Mouse (Mus musculus): ENCODE measurements around the gene Tfap2e. TPM values are rescaled to one million over a fixed set of nuclear protein-coding genes. Genes with fewer than 3 reads are reported as not detected.
A peak's percentile ranks its signal among the peaks of the same experiment; 100 is the strongest.

The Tfap2e gene
- polyA plus RNA-seq, 1 experiment from 2014 or later = not detected

DNA sequence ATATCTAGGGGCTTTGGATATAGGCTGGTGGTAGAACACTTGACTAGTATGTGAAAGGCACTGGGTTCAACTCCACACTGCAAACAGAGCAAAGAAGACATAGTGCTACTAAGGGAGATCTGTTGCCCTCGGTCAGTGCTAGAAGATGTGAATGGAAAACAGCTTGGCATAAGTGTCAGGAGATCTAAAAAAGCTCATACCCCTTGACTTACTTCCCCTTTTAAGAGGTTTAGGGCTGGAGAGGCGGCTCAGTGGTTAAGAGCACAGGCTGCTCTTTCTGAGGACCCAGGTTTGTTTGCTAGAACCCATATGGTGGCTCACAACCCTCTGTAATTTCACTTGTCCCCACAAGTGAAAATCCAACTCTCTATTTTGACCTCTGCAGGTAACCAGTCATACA, 23.4 kb upstream of the Tfap2e start:
- DNase-seq (ENCODE audit: low spot score) (no peak), ATAC-seq (replicated peaks; ENCODE audit: low FRiP score, low read depth) (no peak)
- WGBS = 88% methylated on average over 2 of the region's 2 CpGs
- no peak overlapping the region for H3K4me2 ChIP-seq (ENCODE audit: low read length)
- TF ChIP-seq CTCF (IDR thresholded peaks at IDR 0.05; ENCODE audit: low read depth) = no peak
- no peak overlapping the region for H3K4me3 ChIP-seq (replicated peaks; ENCODE audit: low read depth, low read length)
- peaks cover 17% of the 10 kb centered on the region; the same call in 1 of the 2 replicates for H3K36me3 ChIP-seq (ENCODE audit: insufficient read depth, low read length)
- no peak overlapping the region for H3K9ac ChIP-seq (ENCODE audit: low read depth, low read length)
- H3K4me1 ChIP-seq (replicated peaks; ENCODE audit: insufficient read depth, low read length) = no peaks in the 10 kb centered on the region
- H3K27ac ChIP-seq = no peak overlapping the region
- H3K9me3 ChIP-seq (replicated peaks; ENCODE audit: low read length) = no peaks in the 10 kb centered on the region
- no peaks in the 10 kb centered on the region for H3K27me3 ChIP-seq (ENCODE audit: insufficient read depth, low read length)

DNA sequence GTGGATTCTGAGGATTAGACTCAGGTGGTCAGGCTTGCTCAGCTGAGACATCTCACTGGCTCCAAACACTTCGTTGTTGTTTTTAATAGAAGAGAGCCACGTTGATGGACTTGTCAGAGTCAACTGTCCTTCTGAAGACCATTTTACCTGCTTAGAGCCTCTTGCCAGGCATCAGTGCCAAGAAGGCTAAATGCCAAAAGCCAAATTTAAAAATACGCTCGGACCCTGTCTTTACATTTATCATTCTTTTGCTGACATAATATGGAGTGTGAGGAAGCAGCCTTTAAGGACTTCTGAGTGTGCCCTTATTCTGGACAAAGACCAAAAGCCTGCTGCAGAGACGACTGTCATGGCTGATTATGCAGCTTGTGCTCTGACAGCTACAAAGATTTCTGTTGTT, 22.3 kb upstream of the Tfap2e start:
- no peak overlapping the region for H3K9ac ChIP-seq (ENCODE audit: low read depth, low read length)
- no peak overlapping the region for H3K4me3 ChIP-seq (replicated peaks; ENCODE audit: low read depth, low read length)
- WGBS = 81% methylated on average over 5 of the region's 5 CpGs
- H3K4me2 ChIP-seq (ENCODE audit: low read length) = no peak overlapping the region
- no peak for ATAC-seq (replicated peaks; ENCODE audit: low FRiP score, low read depth)
- no peak for DNase-seq (ENCODE audit: low spot score)
- H3K27ac ChIP-seq = no peak overlapping the region
- TF ChIP-seq CTCF (IDR thresholded peaks at IDR 0.05; ENCODE audit: low read depth) = no peak
- H3K27me3 ChIP-seq (ENCODE audit: insufficient read depth, low read length) = no peaks in the 10 kb centered on the region
- 0 out of 2 replicates have a peak, but pooled peaks cover 2% of the 10 kb centered on the region for H3K4me1 ChIP-seq (replicated peaks; ENCODE audit: insufficient read depth, low read length)
- H3K36me3 ChIP-seq (ENCODE audit: insufficient read depth, low read length) = peaks cover 17% of the 10 kb centered on the region; the same call in 1 of the 2 replicates
- no peaks in the 10 kb centered on the region for H3K9me3 ChIP-seq (replicated peaks; ENCODE audit: low read length)

DNA sequence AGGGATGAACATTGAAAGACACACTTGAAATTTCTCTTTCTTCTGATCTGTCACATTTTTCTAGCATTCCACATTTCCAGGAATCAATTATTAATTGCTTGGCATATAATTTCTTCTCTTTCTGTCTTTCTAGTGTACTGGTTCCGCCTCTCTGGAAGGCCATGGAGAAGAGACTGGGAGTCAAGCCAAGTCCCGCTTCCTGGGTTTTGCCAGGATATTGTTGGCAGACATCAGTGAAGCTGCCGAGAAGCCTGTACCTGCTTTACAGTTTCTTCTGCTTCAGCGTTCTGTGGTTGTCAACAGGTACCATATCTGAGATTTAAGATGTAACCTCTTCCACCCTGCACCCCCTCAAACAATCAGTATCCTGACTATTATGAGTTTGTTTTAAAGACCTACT, 20.7 kb upstream of the Tfap2e start:
- H3K4me1 ChIP-seq (replicated peaks; ENCODE audit: insufficient read depth, low read length) = peaks cover 13% of the 10 kb centered on the region
- no peak overlapping the region for H3K4me2 ChIP-seq (ENCODE audit: low read length)
- no peak overlapping the region for H3K9ac ChIP-seq (ENCODE audit: low read depth, low read length)
- DNase-seq (ENCODE audit: low spot score) (no peak), ATAC-seq (replicated peaks; ENCODE audit: low FRiP score, low read depth) (no peak)
- WGBS = 73% methylated on average over 4 of the region's 4 CpGs
- no peak overlapping the region for H3K27ac ChIP-seq
- H3K27me3 ChIP-seq (ENCODE audit: insufficient read depth, low read length) = no peaks in the 10 kb centered on the region
- no peaks in the 10 kb centered on the region for H3K9me3 ChIP-seq (replicated peaks; ENCODE audit: low read length)
- peaks cover 17% of the 10 kb centered on the region; the same call in 1 of the 2 replicates for H3K36me3 ChIP-seq (ENCODE audit: insufficient read depth, low read length)
- TF ChIP-seq CTCF (IDR thresholded peaks at IDR 0.05; ENCODE audit: low read depth) = no peak
- no peak overlapping the region for H3K4me3 ChIP-seq (replicated peaks; ENCODE audit: low read depth, low read length)

DNA sequence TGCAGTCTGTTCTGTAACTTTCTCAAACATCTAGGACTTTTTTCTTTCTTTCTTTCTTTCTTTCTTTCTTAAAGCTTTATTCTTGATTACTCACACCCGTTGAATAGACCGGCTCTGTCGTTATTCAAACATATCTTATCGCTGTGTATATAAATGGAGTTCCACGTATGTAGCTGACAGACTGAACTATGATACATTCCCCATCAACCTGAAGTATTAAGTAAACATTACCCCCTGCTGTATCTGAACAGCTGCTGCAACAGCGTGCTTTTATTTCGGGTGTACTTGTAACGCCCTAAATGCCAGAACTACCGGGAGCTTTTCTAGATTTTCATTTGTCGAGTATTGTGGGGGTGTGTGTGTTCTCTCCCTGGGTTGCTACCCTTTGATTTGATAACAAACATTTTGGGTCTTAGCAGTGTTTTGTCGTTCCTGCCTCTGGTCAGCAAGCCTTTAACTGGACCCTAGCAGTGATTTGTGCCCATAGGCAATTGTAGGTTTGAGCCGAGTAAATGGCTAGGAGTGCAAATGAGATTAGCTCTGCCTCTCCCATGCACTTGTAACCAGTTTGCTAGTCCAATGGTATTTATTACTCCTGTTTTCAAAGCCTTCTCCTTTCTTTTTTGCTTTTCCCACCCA, 18.8 kb upstream of the Tfap2e start:
- Histone ChIP-seq H3K4me3 (replicated peaks; ENCODE audit: low read depth, low read length) (no peak overlapping the region), H3K9ac (ENCODE audit: low read depth, low read length) (no peak overlapping the region), H3K4me2 (ENCODE audit: low read length) (peak overlapping the region; percentile 98), H3K4me1 (replicated peaks; ENCODE audit: insufficient read depth, low read length) (peaks cover 15% of the 10 kb centered on the region), H3K36me3 (ENCODE audit: insufficient read depth, low read length) (peaks cover 10% of the 10 kb centered on the region; the same call in 1 of the 2 replicates), H3K9me3 (replicated peaks; ENCODE audit: low read length) (no peaks in the 10 kb centered on the region), H3K27me3 (ENCODE audit: insufficient read depth, low read length) (no peaks in the 10 kb centered on the region), H3K27ac (no peak overlapping the region)
- ATAC-seq (replicated peaks; ENCODE audit: low FRiP score, low read depth) = no peak
- 46% methylated on average over 12 of the region's 12 CpGs for WGBS
- DNase-seq (ENCODE audit: low spot score) = no peak
- TF ChIP-seq CTCF (IDR thresholded peaks at IDR 0.05; ENCODE audit: low read depth) = no peak

DNA sequence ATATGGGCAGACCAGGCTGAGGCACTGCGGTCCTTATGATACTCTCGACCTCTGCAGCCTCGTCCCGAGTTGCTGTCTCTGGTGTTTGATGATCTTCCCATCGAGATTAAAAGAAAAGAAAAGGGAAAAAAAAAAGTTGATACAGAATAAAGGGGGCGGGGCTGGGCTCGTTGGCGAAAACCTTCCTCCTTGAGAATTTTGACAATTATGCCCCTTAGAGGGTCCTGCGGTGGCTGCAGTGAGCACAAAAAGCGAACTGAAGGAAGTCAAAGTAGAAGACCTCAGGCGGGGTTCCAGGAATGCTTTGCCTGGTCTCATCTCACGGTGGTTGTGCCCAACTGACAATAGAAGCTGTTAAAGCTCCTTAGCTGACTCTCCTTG, 18.2 kb upstream of the Tfap2e start:
- peak overlapping the region; percentile 89 for H3K4me3 ChIP-seq (replicated peaks; ENCODE audit: low read depth, low read length)
- no peaks in the 10 kb centered on the region for H3K27me3 ChIP-seq (ENCODE audit: insufficient read depth, low read length)
- peaks cover 11% of the 10 kb centered on the region; the same call in 1 of the 2 replicates for H3K36me3 ChIP-seq (ENCODE audit: insufficient read depth, low read length)
- peak overlapping the region; percentile 92 for H3K27ac ChIP-seq
- ATAC-seq (replicated peaks; ENCODE audit: low FRiP score, low read depth) = no peak
- peaks cover 15% of the 10 kb centered on the region for H3K4me1 ChIP-seq (replicated peaks; ENCODE audit: insufficient read depth, low read length)
- WGBS = under 1% methylated on average over 12 of the region's 12 CpGs
- H3K4me2 ChIP-seq (ENCODE audit: low read length) = peak overlapping the region; percentile 98
- H3K9me3 ChIP-seq (replicated peaks; ENCODE audit: low read length) = no peaks in the 10 kb centered on the region
- TF ChIP-seq CTCF (IDR thresholded peaks at IDR 0.05; ENCODE audit: low read depth) = no peak
- no peak for DNase-seq (ENCODE audit: low spot score)
- H3K9ac ChIP-seq (ENCODE audit: low read depth, low read length) = peak overlapping the region; percentile 79

DNA sequence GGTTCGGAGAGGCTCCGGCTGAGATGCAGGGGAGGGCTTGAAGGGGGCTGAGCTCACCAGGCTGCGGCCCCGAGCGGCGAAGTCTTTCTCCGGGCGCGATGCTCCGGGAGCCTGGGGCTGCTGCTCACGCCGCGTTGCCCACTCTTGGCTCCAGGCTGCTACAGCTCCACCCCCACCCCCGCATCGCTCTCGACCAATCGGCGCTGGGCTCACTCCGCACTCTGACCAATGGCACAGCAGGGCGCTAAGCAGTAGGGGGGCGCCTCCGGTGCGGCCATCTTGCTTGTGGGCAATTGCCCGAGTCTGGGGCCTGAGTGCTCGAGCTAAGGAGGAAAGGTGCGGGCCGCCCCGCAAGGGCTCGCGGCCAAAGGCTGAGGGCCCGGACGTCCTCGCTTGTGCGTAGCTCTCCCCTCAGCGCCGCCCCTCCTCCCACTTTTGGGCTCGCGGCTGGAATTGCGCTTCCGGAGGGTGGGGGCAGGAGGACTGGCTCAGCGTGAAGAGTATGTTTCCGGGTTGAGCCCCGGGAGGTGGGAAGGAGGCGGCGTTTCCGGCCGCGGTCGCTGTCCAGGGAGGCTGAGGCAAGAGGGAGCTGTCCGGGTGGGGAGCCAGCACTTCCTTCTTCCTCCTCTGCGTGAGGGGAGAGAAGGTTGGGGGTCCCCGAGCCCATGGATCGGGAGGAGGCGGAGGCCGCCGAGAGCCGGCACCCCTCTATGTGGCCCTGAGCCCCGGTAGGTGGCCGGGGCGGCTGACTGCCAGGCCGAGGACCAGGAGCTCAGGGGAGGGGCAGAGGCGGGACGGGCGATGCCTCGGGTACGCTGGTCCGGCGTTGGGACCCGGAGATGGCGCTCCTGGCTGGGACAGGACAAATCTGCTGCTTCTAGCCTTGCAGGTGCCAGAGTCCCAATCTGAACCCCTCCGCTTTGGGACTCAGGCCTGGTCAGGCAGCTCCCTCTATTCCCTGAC, 17.5 kb upstream of the Tfap2e start, which contains the start of the genes Ncdn and AU040320:
TSS of gene Ncdn (minus strand) at position 171 of the 963 bp plus-strand sequence.
TSS of gene AU040320 (plus strand) at position 277 of the 963 bp plus-strand sequence.
- Histone ChIP-seq H3K4me1 (replicated peaks; ENCODE audit: insufficient read depth, low read length) (peaks cover 15% of the 10 kb centered on the region), H3K36me3 (ENCODE audit: insufficient read depth, low read length) (peaks cover 16% of the 10 kb centered on the region), H3K4me3 (replicated peaks; ENCODE audit: low read depth, low read length) (peak within 1 kb of the TSS; percentile 89), H3K27me3 (ENCODE audit: insufficient read depth, low read length) (no peaks in the 10 kb centered on the region), H3K9ac (ENCODE audit: low read depth, low read length) (peak within 1 kb of the TSS; percentile 79), H3K4me2 (ENCODE audit: low read length) (peak within 1 kb of the TSS; percentile 98), H3K9me3 (replicated peaks; ENCODE audit: low read length) (no peaks in the 10 kb centered on the region), H3K27ac (peak within 1 kb of the TSS; percentile 92)
- 0 out of 2 replicates have a peak, but pooled peaks have one; percentile 5 for TF ChIP-seq CTCF (IDR thresholded peaks at IDR 0.05; ENCODE audit: low read depth)
- peak; percentile 99 for ATAC-seq (replicated peaks; ENCODE audit: low FRiP score, low read depth)
- 1% methylated on average over 70 of the region's 71 CpGs for WGBS
- DNase-seq (ENCODE audit: low spot score) = peak; percentile 98

Measured in kidney, postnatal 0 days (tissue).